Mouse (Mus musculus) liver, adult 2 months (tissue): ENCODE measurements around the gene Mitf.

Source experiments
- CTCF ChIP-seq: fragments of 200-500 bp; IDR thresholded peaks from 2 replicates; pipeline ENCODE4 v1.5.1; 2011; ENCODE audit warnings: low read depth, low read length, control low read depth
- POLR2A ChIP-seq: fragments of 200-500 bp; IDR thresholded peaks from 2 replicates; pipeline ENCODE4 v1.6.1; 2011; ENCODE audit warnings: low read length, control low read depth; ENCODE audit not compliant: insufficient read depth; ENCODE audit errors: extremely low read depth

DNA sequence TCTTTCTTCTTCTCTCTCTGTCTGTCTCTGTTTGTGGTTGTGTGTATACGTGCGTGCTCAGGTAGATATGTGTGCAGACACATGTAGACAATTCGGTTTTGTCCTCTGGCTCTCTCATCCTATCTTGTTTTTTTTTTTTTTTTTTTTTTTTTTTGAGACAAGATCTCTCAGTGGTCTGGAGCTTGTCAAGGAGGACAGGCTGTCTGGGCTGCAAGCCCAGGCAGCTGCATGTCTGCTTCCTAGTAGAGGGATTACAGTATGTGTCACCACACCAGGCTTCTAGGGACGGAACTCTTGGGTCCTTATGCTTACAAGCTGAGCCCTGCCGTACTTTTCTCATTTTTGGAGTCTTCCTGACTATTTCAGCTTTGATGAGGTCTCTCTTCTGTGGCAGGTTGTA is 73.5 kb downstream of the Mitf start:
- no peak for TF ChIP-seq CTCF
- no peak for TF ChIP-seq POLR2A
